Comparison of ENCODE assay signal across 10 mouse cellular contexts in the genomic region with DNA sequence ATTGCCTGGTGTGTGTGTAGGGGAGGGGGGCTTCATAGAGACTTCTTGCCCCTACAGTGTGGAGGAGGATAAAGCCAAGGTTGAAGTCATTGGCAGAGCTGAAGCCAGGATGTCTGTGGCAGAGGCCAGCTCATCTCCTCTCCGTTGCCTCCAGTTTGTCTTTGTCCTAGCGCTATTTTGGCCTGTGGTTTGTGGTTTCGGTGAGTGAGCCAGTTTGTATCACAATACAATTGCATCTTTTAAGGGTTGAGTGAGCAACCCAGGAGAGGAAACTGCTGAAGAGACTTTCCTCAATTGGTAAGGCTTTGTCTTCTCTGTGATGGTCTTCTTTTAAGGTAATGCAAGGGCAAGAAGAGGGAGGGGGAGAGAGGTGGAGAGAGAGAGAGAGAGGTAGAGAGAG.
DNase-seq lines count a peak whose midpoint lies in the region; ATAC-seq and TF ChIP-seq lines count a peak whose summit lies in the region.
"Had no signal": no experiment of that assay in that cellular context is flagged by ENCODE, and none has a peak within 500 bp of the region (broad histone marks: within the 10 kb centered on the region; RNA-seq: fewer than 3 reads in every experiment).

No protein-coding gene starts in this region.

- H3K36me3 ChIP-seq in limb, embryonic 14.5 days (ENCODE audit: control insufficient read depth, insufficient read depth, low read length), result no peaks in the 10 kb centered on the region; the same call in 1 of the 2 replicates

- intact Hi-C loops in left cerebral cortex, postnatal 36 days (cut with DNase I), result no loop called here
- intact Hi-C loops in gastrocnemius, postnatal 14 days (cut with DNase I; ENCODE audit: low total_unique reads), result no loop called here

- no peak for TF ChIP-seq POLR2A in limb, embryonic 14.5 days (IDR thresholded peaks at IDR 0.05; ENCODE audit: borderline replicate concordance, extremely low read depth, insufficient read depth, insufficient read length)

- H3K27ac ChIP-seq in limb, embryonic 14.5 days (replicated peaks; ENCODE audit: low read depth, low read length), result 0 out of 2 replicates have a peak overlapping the region, but pooled peaks have one; percentile 0
- H3K27ac ChIP-seq: forebrain, embryonic 15.5 days; kidney, embryonic 15.5 days had no signal

- no peak overlapping the region for H3K9ac ChIP-seq in limb, embryonic 14.5 days (ENCODE audit: low read depth, low read length, severe bottlenecking)
- H3K9ac ChIP-seq: forebrain, embryonic 15.5 days; kidney, embryonic 15.5 days had no signal

- peaks cover 32% of the 10 kb centered on the region for H3K4me1 ChIP-seq in limb, embryonic 14.5 days (ENCODE audit: control insufficient read depth, insufficient read depth, low read length)

- no peak overlapping the region for H3K4me3 ChIP-seq in limb, embryonic 14.5 days (replicated peaks; ENCODE audit: low read length)
- H3K4me3 ChIP-seq: forebrain, embryonic 15.5 days; kidney, embryonic 15.5 days had no signal

- no peak overlapping the region for H3K4me2 ChIP-seq in limb, embryonic 14.5 days (replicated peaks; ENCODE audit: low read depth, low read length, severe bottlenecking)
- H3K4me2 ChIP-seq: forebrain, embryonic 15.5 days had no signal

- H3K9me3 ChIP-seq in limb, embryonic 14.5 days (ENCODE audit: control insufficient read depth, low read length), result no peaks in the 10 kb centered on the region
- H3K9me3 ChIP-seq: forebrain, embryonic 15.5 days; kidney, embryonic 15.5 days had no signal

- H3K27me3 ChIP-seq in limb, embryonic 14.5 days (ENCODE audit: control insufficient read depth, insufficient read depth, low read length), result no peaks in the 10 kb centered on the region
- H3K27me3 ChIP-seq: forebrain, embryonic 15.5 days; kidney, embryonic 15.5 days had no signal

- DNase-seq in adrenal gland, postnatal 36 days, result peak; percentile 35 to 64
- no peak for DNase-seq in adrenal gland, adult 18-20 months (ENCODE audit: low spot score in 2 of 2)
- DNase-seq in thymus, postnatal 14 days, result peak; percentile 5
- no peak for DNase-seq in thymus, postnatal 10 days (ENCODE audit: low spot score in 2 of 2)
- no peak for DNase-seq in limb, embryonic 14.5 days (ENCODE audit: low spot score)
- DNase-seq in left cerebral cortex, postnatal 36 days (ENCODE audit: low spot score in 2 of 2), result no peak
- DNase-seq in gastrocnemius, postnatal 14 days, result no peak
- DNase-seq in right cerebral cortex, postnatal 4 days, result no peak

- no peak for ATAC-seq in limb, embryonic 14.5 days (ENCODE audit: low FRiP score, low read depth)

- 81% methylated on average over 3 of the region's 3 CpGs for WGBS in limb, embryonic 14.5 days

Comparison
In these comparisons a context has a peak if more than half of its experiments do, and no peak if none do; other contexts are left out.
1. DNase-seq: peak in adrenal gland, postnatal 36 days (2 of 2) and thymus, postnatal 14 days (single experiment); none in adrenal gland, adult 18-20 months (0 of 2), thymus, postnatal 10 days (0 of 2), limb, embryonic 14.5 days (single experiment), left cerebral cortex, postnatal 36 days (0 of 2), gastrocnemius, postnatal 14 days (single experiment) and right cerebral cortex, postnatal 4 days (single experiment).